Mouse (Mus musculus): ENCODE data around the gene Lhx8.

GRCm38 (mm10) chr3:154274681-154275080, 55.8 kb downstream of the Lhx8 start:
- TF ChIP-seq ZC3H11A (IDR thresholded peaks at IDR 0.05; ENCODE audit: borderline replicate concordance, low read depth, low read length) (no peak), ZNF384 (IDR thresholded peaks at IDR 0.05; ENCODE audit: low read depth, low read length) (no peak), CHD2 (IDR thresholded peaks at IDR 0.05; ENCODE audit: low read depth, low read length) (no peak), MAFK (IDR thresholded peaks at IDR 0.05; ENCODE audit: insufficient read depth, low read depth, low read length) (no peak)
